Mouse (Mus musculus) midbrain, embryonic 10.5 days (tissue): ENCODE measurements around the gene Fxyd7. TPM values are rescaled to one million over a fixed set of nuclear protein-coding genes. Genes with fewer than 3 reads are reported as not detected.

Experiments used
- DNase-seq: peaks from one replicate; pipeline ENCODE4 v3.0.0-alpha.2; 2017; ENCODE audit warnings: low spot score
- H3K27ac ChIP-seq: fragments of 300-500 bp; sonication (generic); replicated peaks from 2 replicates; pipeline ENCODE4 v1.5.1; 2016; ENCODE audit warnings: mild to moderate bottlenecking
- H3K27me3 ChIP-seq: fragments of 300-500 bp; sonication (generic); 2 replicates; pipeline ENCODE4 v1.6.1; 2016; ENCODE audit warnings: low read depth, mild to moderate bottlenecking; ENCODE audit not compliant: poor library complexity, severe bottlenecking
- H3K36me3 ChIP-seq: fragments of 300-500 bp; sonication (generic); 2 replicates; pipeline ENCODE4 v1.6.1; 2016; ENCODE audit warnings: mild to moderate bottlenecking, moderate library complexity
- H3K4me1 ChIP-seq: fragments of 300-500 bp; sonication (generic); 2 replicates; pipeline ENCODE4 v1.6.1; 2016
- H3K4me3 ChIP-seq: fragments of 300-500 bp; sonication (generic); 2 replicates; pipeline ENCODE4 v1.5.1; 2016; ENCODE audit warnings: mild to moderate bottlenecking, moderate library complexity
- H3K9me3 ChIP-seq: fragments of 300-500 bp; sonication (generic); replicated peaks from 2 replicates; pipeline ENCODE4 v1.6.1; 2016; ENCODE audit warnings: mild to moderate bottlenecking
- WGBS: fragments of 180-500 bp; shearing (Covaris S2); methylation state at CpG from one replicate; pipeline ENCODE4 v1.1.7; 2016; 5-methylcytosine and 5-hydroxymethylcytosine counted together
- polyA plus RNA-seq: library from polyadenylated mRNA; unstranded; fragments of >200 nt; fragmentation: Nextera tagmentation; extraction: Ambion mirVana; gene quantifications from 2 replicates; pipeline ENCODE4 v1.2.1, GENCODE M21; 2016

Gene Fxyd7
- polyA plus RNA-seq: 0.70 and 2.8 TPM in 2 replicates

DNA sequence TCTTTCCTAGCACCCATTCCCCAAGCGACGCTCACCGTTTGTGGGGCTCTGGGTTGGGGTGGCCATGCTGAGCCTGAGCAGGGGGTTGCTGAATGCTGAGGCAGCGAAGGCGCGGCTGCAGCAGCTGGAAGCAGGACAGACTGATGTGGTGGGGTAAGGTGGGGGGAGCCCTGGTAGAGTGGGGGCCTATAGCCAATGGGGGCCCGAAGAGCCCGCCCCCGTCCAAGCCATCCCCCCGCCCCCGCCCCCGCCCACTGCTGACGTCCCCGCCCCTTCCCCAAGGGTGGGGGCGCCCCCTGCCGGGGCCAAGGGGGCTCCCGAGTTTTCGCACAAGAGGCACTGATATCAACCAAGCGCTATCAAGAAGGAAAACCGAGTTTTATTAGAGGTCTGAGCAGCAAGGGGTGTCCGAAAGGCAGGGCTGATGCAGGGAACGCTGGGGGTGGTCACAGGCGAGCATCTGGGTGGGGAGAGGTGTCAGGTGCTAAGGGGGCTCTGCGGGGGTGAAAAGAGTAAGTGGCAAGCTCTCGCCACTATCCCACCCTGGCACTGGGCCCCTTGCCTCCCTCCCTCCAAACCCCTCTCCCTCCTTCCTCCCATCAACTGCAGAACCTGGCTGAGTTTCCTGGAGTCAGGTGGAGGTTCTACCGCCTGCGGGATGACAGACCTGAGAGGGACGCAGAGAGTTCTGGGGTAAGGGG is at the start of gene Fxyd7:
Gene Fxyd7, minus strand, starts transcription at position 147 of the 701 bp plus-strand sequence.
- H3K4me1 ChIP-seq: peaks cover 61% of the 10 kb centered on the region
- no peak within 1 kb of the TSS for H3K27ac ChIP-seq
- WGBS: 3% methylated on average over 27 of the region's 28 CpGs
- no peaks in the 10 kb centered on the region for H3K36me3 ChIP-seq
- peak; percentile 26 for DNase-seq
- H3K27me3 ChIP-seq: peaks cover 93% of the 10 kb centered on the region
- no peaks in the 10 kb centered on the region for H3K9me3 ChIP-seq
- peak within 1 kb of the TSS; percentile 44 for H3K4me3 ChIP-seq

DNA sequence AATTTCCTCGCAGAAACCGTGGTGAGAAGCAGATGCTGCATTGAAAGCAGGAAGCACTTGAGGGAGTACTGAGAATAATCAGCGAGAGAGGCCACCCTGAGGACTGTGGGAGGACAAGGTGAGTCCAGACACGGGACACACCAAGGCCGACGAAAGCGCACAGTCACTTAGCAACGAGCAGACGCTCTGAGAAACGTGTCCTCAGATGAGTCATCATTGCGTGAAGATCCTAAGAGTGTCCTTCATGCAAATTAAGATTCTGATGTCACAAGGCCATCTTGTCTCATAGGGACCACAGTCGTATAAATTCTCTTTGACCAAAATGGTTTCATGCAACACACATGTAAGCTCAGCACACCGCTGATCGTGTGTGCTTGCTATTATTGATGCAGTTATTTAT is 49.5 kb upstream of the Fxyd7 start:
- H3K4me1 ChIP-seq: peaks cover 8% of the 10 kb centered on the region
- DNase-seq: no peak
- no peak overlapping the region for H3K4me3 ChIP-seq
- no peaks in the 10 kb centered on the region for H3K9me3 ChIP-seq
- H3K27me3 ChIP-seq: 0 out of 2 replicates have a peak, but pooled peaks cover 8% of the 10 kb centered on the region
- no peaks in the 10 kb centered on the region for H3K36me3 ChIP-seq
- no peak overlapping the region for H3K27ac ChIP-seq
- WGBS: 90% methylated on average over 14 of the region's 14 CpGs

DNA sequence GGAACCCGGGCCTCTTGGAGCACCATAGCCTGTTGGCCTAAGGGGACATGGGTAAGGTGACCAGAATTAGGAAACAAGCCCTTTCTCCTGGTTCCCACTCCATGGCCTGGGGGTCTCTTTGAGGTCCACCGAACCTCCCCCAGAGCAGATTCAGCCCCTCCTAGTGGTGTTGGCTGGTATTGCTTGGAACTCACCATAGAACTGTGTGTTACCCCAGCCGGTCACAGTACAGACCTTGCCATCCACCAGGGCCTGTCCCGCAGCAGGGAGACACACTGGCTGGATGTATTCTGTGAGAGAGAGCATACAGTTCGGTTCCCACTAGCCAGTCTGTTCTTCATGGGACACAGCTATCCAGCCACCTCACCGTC is 48.3 kb upstream of the Fxyd7 start:
- no peaks in the 10 kb centered on the region for H3K36me3 ChIP-seq
- no peaks in the 10 kb centered on the region for H3K9me3 ChIP-seq
- no peak overlapping the region for H3K4me3 ChIP-seq
- no peak for DNase-seq
- H3K4me1 ChIP-seq: peaks cover 8% of the 10 kb centered on the region
- 92% methylated on average over 6 of the region's 6 CpGs for WGBS
- no peak overlapping the region for H3K27ac ChIP-seq
- 0 out of 2 replicates have a peak, but pooled peaks cover 8% of the 10 kb centered on the region for H3K27me3 ChIP-seq

DNA sequence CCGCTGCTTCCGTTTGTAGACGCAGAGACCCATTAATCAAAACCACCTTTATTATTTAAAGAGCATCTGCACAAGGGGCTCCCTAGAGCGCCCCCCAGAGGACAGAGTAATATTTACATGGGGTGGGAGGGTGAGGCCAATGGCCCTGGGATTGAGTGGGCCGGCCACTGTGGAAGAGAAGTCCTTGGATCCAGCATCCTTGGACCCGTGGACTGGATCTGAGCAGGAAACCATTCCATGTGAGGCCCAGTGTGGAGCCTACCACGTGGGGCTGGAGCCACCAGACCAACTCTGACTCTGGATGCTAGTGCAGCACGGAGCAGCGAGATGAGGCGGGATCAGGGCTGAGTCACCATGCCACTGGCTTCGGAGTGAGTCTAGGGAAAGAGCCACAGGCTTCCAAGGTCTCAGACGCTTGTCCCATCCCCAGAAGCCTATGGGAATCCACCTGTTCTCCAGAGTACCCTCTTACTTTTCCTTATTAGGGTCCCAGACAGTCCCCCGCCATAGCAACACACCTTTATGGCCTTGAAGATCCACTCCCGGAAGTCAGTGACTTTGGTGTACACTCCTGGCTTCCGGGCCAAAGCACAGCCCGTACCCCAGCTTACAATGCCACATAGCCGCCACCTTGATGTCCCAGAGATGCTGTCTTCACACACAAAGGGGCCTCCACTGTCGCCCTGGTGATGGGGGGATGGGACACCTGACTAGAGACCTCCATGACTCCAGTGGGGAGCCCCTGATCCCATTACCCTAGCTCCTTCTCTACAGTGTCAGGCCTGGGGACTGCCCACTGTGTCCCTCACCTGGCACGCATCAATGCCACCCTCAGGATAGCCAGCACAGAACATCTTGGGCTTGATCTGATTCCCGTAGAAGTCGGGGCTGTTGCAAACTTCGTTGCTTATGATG is 47.7 kb upstream of the Fxyd7 start:
- Histone ChIP-seq H3K4me1 (peaks cover 8% of the 10 kb centered on the region), H3K9me3 (no peaks in the 10 kb centered on the region), H3K36me3 (no peaks in the 10 kb centered on the region), H3K27ac (no peak overlapping the region), H3K27me3 (0 out of 2 replicates have a peak, but pooled peaks cover 8% of the 10 kb centered on the region), H3K4me3 (no peak overlapping the region)
- no peak for DNase-seq
- WGBS: 78% methylated on average over 22 of the region's 22 CpGs

- Histone ChIP-seq H3K4me1 (peaks cover 8% of the 10 kb centered on the region), H3K4me3 (peak overlapping the region; percentile 40), H3K27ac (peak overlapping the region; percentile 66), H3K36me3 (no peaks in the 10 kb centered on the region), H3K9me3 (no peaks in the 10 kb centered on the region), H3K27me3 (no peaks in the 10 kb centered on the region)
- peak; percentile 88 for DNase-seq
- WGBS: 36% methylated on average over 20 of the region's 20 CpGs
Observed at GRCm38 (mm10) chr7:31097583-31098248, 46.4 kb upstream of the Fxyd7 start.

DNA sequence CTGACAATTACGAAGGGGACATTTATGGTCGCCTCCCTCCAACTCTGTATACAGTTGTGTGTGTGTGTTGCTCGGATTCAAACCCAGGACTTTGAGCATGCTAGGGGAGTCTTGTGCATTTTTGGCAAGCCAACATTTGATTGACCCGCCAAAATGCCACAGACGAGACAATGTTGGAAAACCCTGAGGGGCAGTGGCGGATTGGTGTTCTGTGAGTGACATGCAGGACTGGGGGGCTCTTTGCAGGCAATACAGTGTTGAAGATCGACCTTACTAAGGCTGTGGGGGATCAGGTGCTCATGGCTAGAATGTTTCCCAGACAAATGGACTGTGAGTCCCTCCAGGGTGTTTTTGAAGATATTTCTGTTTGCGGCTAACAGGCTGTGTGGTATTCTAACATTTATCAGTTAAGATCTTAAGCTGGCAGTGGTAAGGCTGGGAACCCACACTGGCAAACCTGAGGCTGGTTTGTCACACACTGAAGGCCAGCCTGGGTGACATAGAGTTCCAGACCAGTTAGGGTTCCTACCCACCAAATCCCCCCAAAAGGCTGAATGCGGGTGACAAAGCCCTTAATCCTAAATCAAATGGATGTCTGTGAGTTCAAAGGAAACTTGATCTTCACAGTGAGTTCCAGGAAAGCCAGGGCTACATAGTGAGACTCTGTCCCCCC is 45.8 kb upstream of the Fxyd7 start:
- Histone ChIP-seq H3K9me3 (no peaks in the 10 kb centered on the region), H3K27me3 (no peaks in the 10 kb centered on the region), H3K4me1 (peaks cover 8% of the 10 kb centered on the region), H3K4me3 (no peak overlapping the region), H3K27ac (no peak overlapping the region), H3K36me3 (no peaks in the 10 kb centered on the region)
- WGBS: 73% methylated on average over 9 of the region's 9 CpGs
- DNase-seq: no peak

GRCm38 (mm10) chr7:31094774-31095501 is 43.7 kb upstream of the Fxyd7 start:
- Histone ChIP-seq H3K4me1 (peaks cover 8% of the 10 kb centered on the region), H3K27me3 (no peaks in the 10 kb centered on the region), H3K9me3 (peaks cover 2% of the 10 kb centered on the region; the same call in 1 of the 2 replicates), H3K4me3 (no peak overlapping the region), H3K27ac (no peak overlapping the region), H3K36me3 (no peaks in the 10 kb centered on the region)
- no peak for DNase-seq
- WGBS: 27% methylated on average over 12 of the region's 12 CpGs

DNA sequence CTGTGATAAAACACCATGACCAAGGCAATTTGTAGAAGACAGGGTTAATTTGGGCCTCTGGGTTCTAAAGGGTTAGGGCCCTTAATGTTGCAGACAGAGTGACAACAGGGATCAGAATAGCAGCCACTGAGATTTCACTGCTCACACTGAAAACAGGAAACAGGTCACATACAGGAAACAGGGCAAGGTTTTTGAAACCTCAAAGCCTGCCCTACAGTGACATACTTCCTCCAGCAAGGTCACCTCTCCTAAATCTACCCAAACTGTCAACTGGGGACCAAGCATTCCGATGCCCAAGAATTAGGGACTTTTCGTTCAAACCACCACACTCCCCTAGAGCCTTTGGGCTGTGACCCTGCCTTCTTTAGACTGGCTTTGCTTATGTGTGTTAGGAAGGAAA is 38.5 kb upstream of the Fxyd7 start:
- 79% methylated on average over 2 of the region's 2 CpGs for WGBS
- DNase-seq: no peak
- Histone ChIP-seq H3K4me1 (peaks cover 12% of the 10 kb centered on the region), H3K27me3 (no peaks in the 10 kb centered on the region), H3K4me3 (no peak overlapping the region), H3K9me3 (peaks cover 3% of the 10 kb centered on the region; the same call in 1 of the 2 replicates), H3K36me3 (no peaks in the 10 kb centered on the region), H3K27ac (no peak overlapping the region)

DNA sequence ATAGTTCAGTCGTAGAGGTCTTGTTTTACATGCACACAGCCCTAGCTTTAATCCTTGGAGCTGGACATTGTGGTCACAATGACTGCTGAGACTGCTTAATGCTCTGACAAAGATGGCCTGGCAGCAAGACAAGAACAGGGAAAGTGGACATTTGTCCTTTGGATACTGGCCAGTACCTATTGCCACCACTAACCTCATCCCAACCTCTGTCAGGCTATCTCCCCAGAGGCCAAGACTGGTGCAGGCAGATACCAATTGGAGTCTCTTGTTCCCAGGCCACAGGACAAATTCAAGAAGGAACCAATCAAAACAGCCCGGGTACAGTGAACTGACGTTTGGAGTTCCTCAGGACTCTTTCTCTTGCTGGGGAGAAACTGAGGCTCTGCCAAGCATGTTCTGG is 36.9 kb upstream of the Fxyd7 start:
- no peaks in the 10 kb centered on the region for H3K36me3 ChIP-seq
- no peak for DNase-seq
- peaks cover 3% of the 10 kb centered on the region; the same call in 1 of the 2 replicates for H3K9me3 ChIP-seq
- no peaks in the 10 kb centered on the region for H3K27me3 ChIP-seq
- peaks cover 18% of the 10 kb centered on the region for H3K4me1 ChIP-seq
- H3K27ac ChIP-seq: no peak overlapping the region
- 82% methylated on average over 3 of the region's 3 CpGs for WGBS
- no peak overlapping the region for H3K4me3 ChIP-seq

DNA sequence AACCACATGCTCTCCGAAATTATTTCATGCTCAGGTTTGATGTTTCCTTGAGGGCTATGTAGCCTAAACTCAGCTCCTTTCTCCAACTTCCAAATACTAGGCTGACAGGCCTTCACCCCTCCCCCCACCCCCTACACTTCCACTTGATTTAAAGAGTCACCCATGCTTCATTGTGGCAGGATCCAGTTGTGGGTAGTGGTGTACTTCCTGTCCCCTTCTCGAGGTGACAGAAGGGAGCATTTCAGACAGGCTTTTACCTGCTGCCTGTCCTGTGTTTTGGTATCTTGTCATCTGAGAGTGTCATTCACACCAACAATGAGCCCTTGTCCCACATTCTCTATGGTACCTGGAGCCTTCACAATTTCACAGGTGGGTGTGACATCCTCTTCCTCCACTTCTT is 36.0 kb upstream of the Fxyd7 start:
- Histone ChIP-seq H3K27me3 (no peaks in the 10 kb centered on the region), H3K36me3 (no peaks in the 10 kb centered on the region), H3K4me3 (no peak overlapping the region), H3K4me1 (peaks cover 24% of the 10 kb centered on the region), H3K27ac (no peak overlapping the region), H3K9me3 (peaks cover 3% of the 10 kb centered on the region; the same call in 1 of the 2 replicates)
- DNase-seq: no peak
- 77% methylated on average over 2 of the region's 2 CpGs for WGBS

DNA sequence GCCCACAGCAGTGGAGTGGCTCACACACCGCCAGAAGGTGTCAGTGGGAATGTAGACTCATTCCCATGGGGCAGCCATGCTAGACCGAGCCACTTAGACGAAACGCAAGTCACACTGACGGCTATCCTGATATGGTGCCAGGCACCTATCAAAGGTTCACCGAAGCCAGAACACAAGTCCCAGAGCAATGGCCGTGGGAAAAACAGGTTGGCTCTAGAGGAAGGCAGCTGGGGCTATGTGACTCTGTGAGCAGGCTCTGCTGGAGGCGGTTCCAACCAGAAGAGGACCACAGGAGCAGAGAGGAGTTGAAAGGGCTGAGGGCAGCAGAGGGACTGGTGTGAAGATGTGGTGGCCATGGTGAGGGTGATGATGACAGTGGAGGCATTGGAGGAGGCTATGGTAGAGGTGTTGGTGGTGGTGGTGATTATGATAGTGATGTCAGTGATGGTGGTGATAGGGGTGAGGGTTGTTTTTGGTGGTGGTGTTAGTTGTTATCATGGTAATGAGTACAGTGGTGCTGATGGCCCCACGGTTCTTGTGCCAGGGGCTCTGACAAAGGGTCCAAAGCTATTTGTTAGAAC is 35.0 kb upstream of the Fxyd7 start:
- no peak overlapping the region for H3K4me3 ChIP-seq
- H3K9me3 ChIP-seq: peaks cover 3% of the 10 kb centered on the region; the same call in 1 of the 2 replicates
- H3K27ac ChIP-seq: 0 out of 2 replicates have a peak overlapping the region, but pooled peaks have one; percentile 55
- no peak for DNase-seq
- H3K27me3 ChIP-seq: no peaks in the 10 kb centered on the region
- no peaks in the 10 kb centered on the region for H3K36me3 ChIP-seq
- 93% methylated on average over 9 of the region's 9 CpGs for WGBS
- peaks cover 24% of the 10 kb centered on the region for H3K4me1 ChIP-seq
